Mouse (Mus musculus) heart, embryonic 13.5 days (tissue): ENCODE data around the gene Snx3. TPM values are rescaled to one million over a fixed set of nuclear protein-coding genes. Genes with fewer than 3 reads are reported as not detected.

ENCODE experiments used
- ATAC-seq: fragments of 200-750 bp; cut with Nextera tagmentation; 2 replicates; pipeline ENCODE4 v1.8.0; 2017; ENCODE audit warnings: moderate TSS enrichment; ENCODE audit not compliant: insufficient number of reproducible peaks, low FRiP score, low TSS enrichment; ENCODE audit errors: extremely low read depth
- H3K27ac ChIP-seq: fragments of 300-500 bp; sonication (generic); replicated peaks from 2 replicates; pipeline ENCODE4 v1.5.1; 2015; ENCODE audit warnings: moderate library complexity, mild to moderate bottlenecking, inconsistent platforms
- H3K27me3 ChIP-seq: fragments of 300-500 bp; sonication (generic); replicated peaks from 2 replicates; pipeline ENCODE4 v1.6.1; 2015; ENCODE audit warnings: mild to moderate bottlenecking, inconsistent platforms
- H3K36me3 ChIP-seq: fragments of 300-500 bp; sonication (generic); 2 replicates; pipeline ENCODE4 v1.6.1; 2015; ENCODE audit warnings: mild to moderate bottlenecking, inconsistent platforms
- H3K4me1 ChIP-seq: fragments of 300-500 bp; sonication (generic); 2 replicates; pipeline ENCODE4 v1.6.1; 2015; ENCODE audit warnings: inconsistent platforms
- H3K4me2 ChIP-seq: fragments of 300-500 bp; sonication (generic); 2 replicates; pipeline ENCODE4 v1.6.1; 2015; ENCODE audit warnings: inconsistent platforms, mild to moderate bottlenecking, moderate library complexity
- H3K4me3 ChIP-seq: fragments of 300-500 bp; sonication (generic); 2 replicates; pipeline ENCODE4 v1.5.1; 2015; ENCODE audit warnings: moderate library complexity, mild to moderate bottlenecking, inconsistent platforms
- H3K9ac ChIP-seq: fragments of 300-500 bp; sonication (generic); 2 replicates; pipeline ENCODE4 v1.6.1; 2015; ENCODE audit warnings: inconsistent platforms, mild to moderate bottlenecking, moderate library complexity
- H3K9me3 ChIP-seq: fragments of 300-500 bp; sonication (generic); 2 replicates; pipeline ENCODE4 v1.6.1; 2016; ENCODE audit warnings: inconsistent platforms
- WGBS: fragments of 180-500 bp; shearing (Covaris S2); methylation state at CpG from one replicate; pipeline ENCODE4 v1.1.7; 2015; ENCODE audit warnings: mixed read lengths; 5-methylcytosine and 5-hydroxymethylcytosine counted together
- polyA plus RNA-seq: library from polyadenylated mRNA; unstranded; fragments of >200 nt; fragmentation: Nextera tagmentation; extraction: Ambion mirVana; gene quantifications from 2 replicates; pipeline ENCODE4 v1.2.1, GENCODE M21; 2015

The Snx3 gene
- 335 and 371 TPM in 2 replicates for polyA plus RNA-seq

DNA sequence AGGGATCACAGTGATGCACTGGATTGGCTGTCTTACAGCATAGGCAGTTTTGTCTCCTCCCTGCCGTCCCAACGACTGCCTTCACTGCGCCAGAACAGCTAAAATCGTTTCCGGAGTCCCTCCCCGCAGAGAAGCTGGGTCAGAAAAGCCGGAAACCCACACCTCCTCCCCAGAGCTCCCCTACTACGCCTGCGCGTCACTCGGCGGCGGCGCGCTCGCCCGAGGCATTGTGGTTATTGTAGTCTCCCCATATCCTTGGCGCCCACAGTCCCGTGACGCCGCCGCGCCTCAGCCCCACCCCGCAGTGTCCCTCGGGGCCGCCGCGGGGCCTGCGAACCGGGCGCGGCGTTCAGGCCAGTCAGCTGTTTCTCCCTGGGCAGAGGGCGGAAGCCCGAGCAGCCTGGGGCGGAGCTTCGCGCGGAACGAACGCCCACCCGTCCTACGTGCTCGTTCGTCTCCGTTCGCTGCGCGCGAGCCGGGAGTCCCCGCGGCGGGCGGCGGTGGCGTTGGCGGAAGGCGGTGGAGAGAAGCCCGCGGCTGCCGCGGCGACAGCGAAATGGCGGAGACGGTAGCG lies at the start of gene Snx3:
Gene Snx3, plus strand, starts transcription at position 256 of the 574 bp plus-strand sequence.
- peak within 1 kb of the TSS; percentile 92 for H3K9ac ChIP-seq
- H3K4me1 ChIP-seq = peaks cover 38% of the 10 kb centered on the region
- H3K36me3 ChIP-seq = peaks cover 16% of the 10 kb centered on the region
- peak; percentile 97 for ATAC-seq
- H3K4me2 ChIP-seq = peak within 1 kb of the TSS; percentile 89
- H3K4me3 ChIP-seq = peak within 1 kb of the TSS; percentile 98
- H3K9me3 ChIP-seq = 0 out of 2 replicates have a peak, but pooled peaks cover 4% of the 10 kb centered on the region
- peak within 1 kb of the TSS; percentile 98 for H3K27ac ChIP-seq
- no peaks in the 10 kb centered on the region for H3K27me3 ChIP-seq
- WGBS = under 1% methylated on average over 68 of the region's 68 CpGs

DNA sequence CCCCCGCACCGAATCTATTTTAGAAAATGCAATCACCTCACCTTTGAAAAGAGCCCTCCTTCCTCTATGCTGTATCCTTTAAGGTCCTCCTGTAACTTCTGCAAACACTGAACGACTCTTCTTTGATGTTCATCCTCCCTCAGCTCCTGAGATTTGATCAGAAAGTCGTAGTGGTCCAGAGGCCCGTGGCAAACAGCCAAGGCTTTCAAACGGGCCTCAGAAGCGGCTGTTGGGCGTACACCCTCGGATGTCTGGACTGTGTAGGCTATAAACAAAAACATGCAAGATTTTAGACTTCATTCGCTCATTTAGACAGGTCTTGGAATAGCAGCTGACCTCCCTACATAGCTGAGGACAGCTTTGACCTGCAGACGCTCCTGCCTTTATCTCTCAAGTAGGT lies 47.6 kb upstream of the Snx3 start:
- peaks cover 6% of the 10 kb centered on the region; the same call in 1 of the 2 replicates for H3K9me3 ChIP-seq
- H3K27ac ChIP-seq = no peak overlapping the region; the same call in 1 of the 2 replicates
- H3K4me3 ChIP-seq = no peak overlapping the region
- H3K36me3 ChIP-seq = peaks cover 26% of the 10 kb centered on the region
- ATAC-seq = no peak
- peaks cover 33% of the 10 kb centered on the region for H3K4me1 ChIP-seq
- no peak overlapping the region for H3K4me2 ChIP-seq
- no peak overlapping the region for H3K9ac ChIP-seq
- 50% methylated on average over 11 of the region's 11 CpGs for WGBS
- no peaks in the 10 kb centered on the region for H3K27me3 ChIP-seq

DNA sequence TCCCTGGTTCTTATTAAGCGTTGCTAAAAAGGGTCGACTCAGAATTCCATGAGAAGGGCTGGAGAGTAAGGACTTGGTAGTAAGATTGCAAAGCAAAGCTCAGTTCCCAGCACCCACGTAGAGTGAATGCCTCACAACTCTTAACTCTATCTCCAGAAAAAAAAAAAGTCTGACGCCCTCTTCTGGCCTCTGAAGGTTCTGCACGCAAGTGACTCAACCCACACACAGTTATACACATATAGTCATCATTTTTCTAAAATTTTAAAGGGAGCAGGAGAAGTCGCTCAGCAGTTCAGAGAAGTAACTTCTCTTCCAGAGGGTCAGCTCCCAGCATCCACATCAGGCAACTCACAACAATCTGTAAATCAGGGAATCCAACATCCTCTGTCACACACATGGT lies 47.1 kb upstream of the Snx3 start:
- Histone ChIP-seq H3K9me3 (peaks cover 10% of the 10 kb centered on the region; the same call in 1 of the 2 replicates), H3K9ac (no peak overlapping the region), H3K4me1 (peaks cover 32% of the 10 kb centered on the region), H3K4me3 (no peak overlapping the region), H3K36me3 (peaks cover 30% of the 10 kb centered on the region), H3K27ac (no peak overlapping the region; the same call in 1 of the 2 replicates), H3K4me2 (no peak overlapping the region), H3K27me3 (no peaks in the 10 kb centered on the region)
- 69% methylated on average over 6 of the region's 6 CpGs for WGBS
- ATAC-seq = no peak

DNA sequence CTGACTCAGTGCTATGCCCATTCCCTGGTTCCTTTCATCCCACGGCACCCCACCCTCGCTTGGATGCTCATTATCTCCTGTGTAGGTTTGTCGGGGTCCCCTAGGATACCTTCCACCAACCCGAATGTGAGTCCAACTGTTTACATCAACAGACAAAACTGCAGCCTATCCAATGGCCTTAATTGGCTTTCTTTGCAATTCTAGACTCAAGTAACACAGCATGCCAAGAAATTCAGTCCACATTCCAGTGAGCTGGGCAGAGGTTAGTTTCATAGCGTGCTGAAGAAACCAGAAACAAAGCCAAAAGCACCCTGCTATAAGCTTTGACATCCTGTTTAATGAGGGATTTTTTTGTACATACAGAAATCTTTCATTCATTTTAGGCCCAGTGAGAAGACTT lies 45.8 kb upstream of the Snx3 start:
- WGBS = 72% methylated on average over 5 of the region's 5 CpGs
- peaks cover 30% of the 10 kb centered on the region for H3K36me3 ChIP-seq

DNA sequence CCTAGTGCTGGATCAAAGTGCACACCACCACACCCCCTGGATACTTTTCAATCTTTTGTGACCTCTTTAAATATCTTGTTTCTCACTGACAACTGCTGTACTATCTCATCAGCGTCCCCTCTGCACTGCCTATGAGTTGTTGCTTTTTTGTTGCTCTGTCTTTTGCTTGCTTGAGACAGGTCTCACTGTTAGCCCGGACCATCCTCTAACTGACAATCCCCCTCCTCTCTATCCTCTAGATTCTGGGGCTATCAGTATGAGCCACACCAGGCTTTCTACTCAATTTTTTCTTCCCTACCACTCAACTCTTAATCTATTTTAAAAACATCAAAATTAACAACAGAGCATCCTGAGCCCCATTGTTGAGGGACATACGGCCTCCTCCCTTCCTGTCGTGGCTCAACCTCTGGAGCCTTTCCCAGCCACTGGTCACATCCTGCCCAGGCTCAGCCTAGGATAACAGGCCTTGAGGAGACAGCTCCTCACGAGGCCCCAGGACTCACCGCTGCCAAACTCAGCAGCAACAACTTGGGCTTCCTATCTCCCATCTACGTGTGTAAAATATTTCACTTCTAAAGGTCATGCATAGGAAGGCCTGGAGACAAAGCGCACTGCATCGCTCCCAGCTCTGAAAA lies 44.2 kb upstream of the Snx3 start:
- no peaks in the 10 kb centered on the region for H3K27me3 ChIP-seq
- peaks cover 32% of the 10 kb centered on the region for H3K4me1 ChIP-seq
- H3K9ac ChIP-seq = peak overlapping the region; percentile 40; the same call in 1 of the 2 replicates
- H3K9me3 ChIP-seq = peaks cover 13% of the 10 kb centered on the region; the same call in 1 of the 2 replicates
- 47% methylated on average over 9 of the region's 9 CpGs for WGBS
- no peak overlapping the region for H3K4me2 ChIP-seq
- H3K36me3 ChIP-seq = peaks cover 21% of the 10 kb centered on the region
- peak overlapping the region; percentile 86 for H3K27ac ChIP-seq
- peak; percentile 76 for ATAC-seq
- no peak overlapping the region for H3K4me3 ChIP-seq

More for the DNA sequence above, 45.8 kb upstream of the Snx3 start:
- H3K9me3 ChIP-seq = peaks cover 13% of the 10 kb centered on the region; the same call in 1 of the 2 replicates
- H3K4me1 ChIP-seq = peaks cover 32% of the 10 kb centered on the region
- H3K4me3 ChIP-seq = no peak overlapping the region
- H3K4me2 ChIP-seq = no peak overlapping the region
- ATAC-seq = no peak
- 0 out of 2 replicates have a peak overlapping the region, but pooled peaks have one; percentile 12 for H3K27ac ChIP-seq
- no peaks in the 10 kb centered on the region for H3K27me3 ChIP-seq
- H3K9ac ChIP-seq = no peak overlapping the region

DNA sequence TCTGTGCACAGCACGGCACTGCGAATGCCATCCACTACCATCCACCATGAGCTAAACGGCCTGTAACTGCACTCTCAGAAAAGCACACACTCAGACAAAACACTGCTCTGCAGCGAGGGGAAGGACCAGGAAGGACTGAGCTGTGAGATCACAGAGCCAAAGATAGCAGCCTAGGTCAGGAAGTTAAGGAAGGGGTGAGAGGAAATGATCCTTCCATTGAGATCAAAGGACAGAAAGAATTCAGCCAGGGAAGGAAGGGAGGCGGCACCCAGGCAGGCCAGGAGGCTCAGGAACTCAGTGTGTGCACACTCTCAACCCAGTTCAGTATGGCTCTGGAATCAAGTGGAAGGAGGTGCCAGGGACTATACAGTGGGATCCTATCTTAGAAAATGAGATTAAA lies 37.6 kb upstream of the Snx3 start:
- peak; percentile 65; the same call in 1 of the 2 replicates for ATAC-seq
- H3K9me3 ChIP-seq = peaks cover 8% of the 10 kb centered on the region; the same call in 1 of the 2 replicates
- H3K27ac ChIP-seq = peak overlapping the region; percentile 90
- 14% methylated on average over 5 of the region's 5 CpGs for WGBS
- peak overlapping the region; percentile 36 for H3K4me2 ChIP-seq
- H3K9ac ChIP-seq = peak overlapping the region; percentile 59
- no peaks in the 10 kb centered on the region for H3K27me3 ChIP-seq
- peaks cover 23% of the 10 kb centered on the region for H3K4me1 ChIP-seq
- H3K4me3 ChIP-seq = no peak overlapping the region
- peaks cover 8% of the 10 kb centered on the region for H3K36me3 ChIP-seq

DNA sequence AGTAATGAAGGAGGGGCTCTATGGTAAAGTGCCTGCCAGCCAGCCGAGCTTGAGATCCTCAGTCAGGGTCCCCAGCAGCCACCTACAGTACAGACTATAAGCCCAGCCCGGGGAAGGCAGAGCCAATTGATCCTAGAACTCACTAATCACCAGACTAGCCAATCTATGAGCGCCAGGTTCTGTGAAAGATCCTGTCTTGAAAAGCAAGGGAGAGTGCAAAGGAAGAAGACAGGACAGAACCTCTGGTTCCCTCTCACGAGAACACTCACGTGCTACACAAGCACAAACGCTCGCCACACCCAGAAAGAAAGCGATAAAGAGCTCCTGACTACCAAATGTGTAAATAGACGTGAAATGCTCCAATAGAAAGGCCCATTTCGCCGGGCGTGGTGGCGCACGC lies 37.0 kb upstream of the Snx3 start:
- H3K9ac ChIP-seq = no peak overlapping the region
- H3K4me2 ChIP-seq = no peak overlapping the region
- ATAC-seq = no peak
- H3K27me3 ChIP-seq = no peaks in the 10 kb centered on the region
- H3K4me1 ChIP-seq = peaks cover 23% of the 10 kb centered on the region
- H3K36me3 ChIP-seq = peaks cover 2% of the 10 kb centered on the region
- WGBS = 70% methylated on average over 14 of the region's 14 CpGs
- H3K4me3 ChIP-seq = no peak overlapping the region
- H3K27ac ChIP-seq = peak overlapping the region; percentile 90
- H3K9me3 ChIP-seq = peaks cover 2% of the 10 kb centered on the region; the same call in 1 of the 2 replicates

DNA sequence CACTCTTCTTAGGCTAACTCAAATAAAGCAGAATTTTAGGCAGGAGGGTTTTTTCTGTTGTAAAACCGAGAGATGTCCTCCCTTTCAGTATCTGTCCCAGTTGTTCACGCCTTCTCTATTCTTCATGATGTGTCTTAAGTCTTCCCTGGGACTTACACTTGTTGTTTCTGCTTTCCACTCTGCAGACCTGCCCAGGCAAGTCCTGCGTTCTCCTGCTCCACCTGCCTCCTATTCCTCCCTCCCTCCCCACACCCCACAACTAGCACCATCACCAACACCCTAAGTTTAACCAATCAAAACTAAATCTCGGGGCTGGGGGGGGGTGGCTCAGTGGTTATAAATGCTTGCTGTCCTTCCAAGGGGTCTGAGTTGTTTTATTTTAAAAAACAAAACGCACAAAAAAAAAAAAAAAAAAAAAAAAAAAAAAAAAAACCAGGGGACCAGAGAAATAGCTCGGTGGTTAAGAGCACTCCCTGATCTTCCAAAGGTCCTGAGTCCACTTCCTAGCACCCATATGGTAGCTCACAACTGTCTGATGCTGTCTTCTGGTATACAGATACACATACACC lies 26.8 kb upstream of the Snx3 start:
- Histone ChIP-seq H3K4me3 (no peak overlapping the region), H3K27ac (no peak overlapping the region), H3K9ac (no peak overlapping the region), H3K36me3 (peaks cover 21% of the 10 kb centered on the region), H3K27me3 (no peaks in the 10 kb centered on the region), H3K4me2 (no peak overlapping the region), H3K9me3 (no peaks in the 10 kb centered on the region), H3K4me1 (peaks cover 22% of the 10 kb centered on the region)
- 74% methylated on average over 6 of the region's 6 CpGs for WGBS
- no peak for ATAC-seq

DNA sequence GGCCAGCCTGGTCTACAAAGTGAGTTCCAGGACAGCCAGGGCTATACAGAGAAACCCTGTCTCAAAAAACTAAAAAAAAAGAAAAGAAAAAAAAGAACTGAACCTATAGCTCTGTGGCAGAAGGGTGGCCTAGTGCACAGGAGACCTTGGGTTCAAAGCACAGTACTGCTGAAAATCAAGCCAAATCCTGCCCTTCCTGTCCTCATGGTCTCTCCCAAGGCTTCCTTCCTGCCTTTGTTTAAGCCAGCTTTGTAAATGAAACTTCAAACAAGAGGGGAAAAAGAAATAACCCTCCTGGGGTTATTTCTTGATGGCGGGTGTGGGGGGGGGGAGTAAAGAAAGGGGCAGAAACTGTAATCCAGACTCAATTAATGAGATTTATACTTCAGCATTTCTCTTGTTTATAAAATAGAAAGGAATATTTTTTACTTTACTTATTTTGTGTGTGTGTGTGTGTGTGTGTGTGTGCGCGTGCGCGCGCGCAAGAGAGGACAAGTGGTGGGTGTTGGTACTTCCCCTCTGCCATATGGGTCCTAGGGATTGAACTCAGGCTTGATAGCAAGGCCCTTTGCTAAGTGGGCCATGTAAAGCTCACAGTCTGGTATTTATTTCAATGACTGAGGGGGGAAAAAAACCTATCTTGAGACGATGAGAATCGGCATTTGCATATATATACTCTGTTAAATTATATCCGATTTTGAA lies 24.9 kb upstream of the Snx3 start:
- no peaks in the 10 kb centered on the region for H3K9me3 ChIP-seq
- H3K36me3 ChIP-seq = peaks cover 14% of the 10 kb centered on the region
- H3K27me3 ChIP-seq = no peaks in the 10 kb centered on the region
- peak overlapping the region; percentile 88 for H3K4me2 ChIP-seq
- H3K27ac ChIP-seq = peak overlapping the region; percentile 98
- no peak overlapping the region for H3K9ac ChIP-seq
- 89% methylated on average over 10 of the region's 10 CpGs for WGBS
- peaks cover 21% of the 10 kb centered on the region for H3K4me1 ChIP-seq
- ATAC-seq = no peak
- H3K4me3 ChIP-seq = peak overlapping the region; percentile 79; the same call in 1 of the 2 replicates

DNA sequence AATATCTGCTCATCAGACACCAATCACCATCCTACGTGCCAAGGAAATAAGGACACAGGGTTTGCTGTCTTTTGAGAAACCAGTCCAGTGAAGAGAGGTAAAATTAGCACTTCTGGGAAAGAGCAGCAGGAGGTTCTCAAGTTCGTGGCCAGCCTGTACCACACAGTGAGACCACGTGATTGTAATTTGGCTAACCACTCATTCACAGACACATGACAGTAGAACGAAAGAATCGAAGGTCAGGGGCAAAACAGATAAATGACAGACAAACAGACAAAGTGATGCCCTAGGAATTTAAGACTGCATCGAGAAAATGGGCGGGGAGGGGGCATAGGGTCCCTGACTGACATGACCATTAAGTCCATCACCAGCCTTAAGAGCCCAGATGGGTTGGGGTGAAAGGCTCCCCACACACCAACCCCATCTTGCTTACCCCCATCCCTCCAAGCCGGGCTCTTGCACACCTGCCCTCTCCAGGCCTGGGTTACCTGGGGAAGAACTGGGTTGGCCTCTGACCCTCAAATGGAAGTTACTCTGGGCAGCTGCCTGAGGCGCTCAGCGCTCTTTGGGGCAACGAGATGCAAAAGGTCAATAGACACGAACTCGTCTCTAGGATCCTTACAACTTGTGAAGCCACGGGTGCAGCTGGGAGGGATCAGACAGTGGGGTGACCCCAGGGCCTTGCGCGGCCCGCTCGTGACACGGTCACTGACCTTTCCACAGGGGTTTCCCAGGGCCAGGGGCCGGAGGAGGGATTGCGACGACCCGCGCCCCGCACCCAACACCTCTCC lies 24.1 kb upstream of the Snx3 start:
- Histone ChIP-seq H3K9ac (peak overlapping the region; percentile 93), H3K27ac (peak overlapping the region; percentile 98), H3K4me1 (peaks cover 21% of the 10 kb centered on the region), H3K9me3 (no peaks in the 10 kb centered on the region), H3K27me3 (no peaks in the 10 kb centered on the region), H3K4me2 (peak overlapping the region; percentile 88), H3K4me3 (peak overlapping the region; percentile 79), H3K36me3 (peaks cover 5% of the 10 kb centered on the region)
- 9% methylated on average over 25 of the region's 25 CpGs for WGBS
- ATAC-seq = peak; percentile 14
